Mouse (Mus musculus) R1 (cell line): ENCODE results near the gene Khnyn.

ENCODE experiments used
- DNase-seq: peaks from one replicate; pipeline ENCODE4 v3.0.0-alpha.2; 2018; ENCODE audit warnings: low read depth, low spot score

The Khnyn gene

GRCm38 (mm10) chr14:55918240-55919082, 33.7 kb downstream of the Khnyn start:
- DNase-seq: peak; percentile 85

DNA sequence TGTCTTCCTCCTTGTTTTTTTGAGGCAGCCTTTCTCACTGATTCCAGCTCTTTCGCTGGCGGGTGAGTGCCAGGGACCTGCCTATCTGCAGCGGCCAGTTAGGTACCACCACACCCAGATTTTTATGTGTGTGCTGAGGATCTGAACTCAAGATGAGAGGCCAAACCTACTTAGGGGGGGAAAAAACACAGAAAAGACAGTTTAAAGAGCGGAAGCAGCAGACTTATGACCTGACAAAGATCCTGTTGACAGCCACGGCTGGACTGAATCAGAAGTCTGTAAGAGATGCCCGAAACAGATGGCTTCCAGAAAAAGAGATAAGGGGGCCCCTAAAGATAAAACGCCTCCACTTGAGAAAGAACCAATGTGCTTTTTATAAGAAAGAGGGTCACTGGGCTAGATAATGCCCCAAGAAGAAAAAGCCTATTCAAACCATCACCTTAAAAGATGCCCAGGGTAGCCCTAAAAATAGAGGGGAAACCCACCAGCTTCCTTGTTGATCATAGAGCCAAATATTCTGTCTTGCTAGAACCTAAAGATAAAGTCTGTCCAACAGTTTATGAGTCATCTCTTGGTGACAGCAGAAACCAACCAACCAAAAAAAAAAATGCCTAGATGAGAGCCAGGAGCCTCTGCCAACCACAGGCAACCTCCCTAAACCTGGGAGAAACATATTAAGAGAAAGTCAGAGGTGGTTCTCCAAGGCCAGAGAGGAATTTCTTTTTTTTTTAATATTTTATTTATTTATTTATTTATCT, 37.9 kb downstream of the Khnyn start:
- no peak for DNase-seq

GRCm38 (mm10) chr14:55926847-55927246, 42.1 kb downstream of the Khnyn start:
- no peak for DNase-seq

DNA sequence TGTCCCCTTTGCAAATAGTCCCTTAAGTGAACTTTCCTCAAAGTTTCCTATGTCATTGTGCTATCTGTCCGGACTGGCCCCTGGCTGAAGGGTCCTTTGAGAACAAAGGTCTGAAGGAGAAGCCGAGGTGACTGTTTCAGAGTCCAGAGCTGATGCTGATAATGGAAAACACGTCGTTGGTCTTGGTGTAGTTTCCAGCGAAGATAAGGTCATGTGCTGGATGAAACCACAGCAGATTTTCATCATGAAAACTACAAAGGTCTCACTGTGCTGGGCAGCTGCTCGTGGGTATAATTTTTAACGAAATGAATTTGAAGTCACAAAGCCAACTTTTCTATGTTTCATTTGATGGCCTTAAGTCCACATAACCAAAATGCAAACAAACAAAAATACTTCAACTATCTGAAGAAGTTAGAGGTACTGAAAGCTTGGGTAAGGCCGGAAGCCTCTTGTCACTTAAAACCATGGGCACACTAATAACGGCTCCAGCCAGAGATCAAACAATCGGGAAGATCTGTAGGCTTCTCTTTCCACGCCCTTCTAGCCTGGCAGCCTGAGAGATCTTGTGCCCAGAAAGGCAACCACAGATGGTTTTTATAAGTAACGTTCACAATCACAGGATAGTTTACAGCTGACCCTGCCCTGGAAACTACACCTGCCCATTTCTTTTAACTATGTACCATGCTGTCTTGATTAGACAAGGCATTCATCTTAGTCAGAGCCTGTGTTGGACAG, 44.7 kb downstream of the Khnyn start:
- no peak for DNase-seq

- no peak for DNase-seq
Measured at GRCm38 (mm10) chr14:55933586-55933985, 48.8 kb downstream of the Khnyn start.

- no peak for DNase-seq
Measured at GRCm38 (mm10) chr14:55940070-55940800, 55.5 kb downstream of the Khnyn start.

DNA sequence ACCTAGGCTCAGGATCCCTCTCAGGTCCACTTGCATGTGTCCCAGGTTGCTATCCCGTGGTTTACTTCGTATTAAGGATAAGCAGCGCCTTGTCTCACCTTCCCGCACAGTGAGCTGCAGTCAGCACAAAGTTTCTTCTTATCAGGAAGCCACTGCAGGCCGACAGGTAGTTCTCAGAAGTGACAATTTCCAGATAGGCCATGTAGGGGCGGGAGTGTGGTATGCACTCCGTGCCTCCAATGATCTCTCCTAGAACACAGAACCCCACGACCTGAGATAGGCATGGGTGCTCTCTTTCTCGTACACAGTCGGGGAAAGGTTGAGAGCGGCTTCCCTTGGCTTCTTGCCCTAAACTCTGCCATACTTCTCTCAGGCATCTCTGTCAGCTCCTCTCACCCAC, 58.9 kb downstream of the Khnyn start:
- DNase-seq: no peak

GRCm38 (mm10) chr14:55944575-55944974, 59.8 kb downstream of the Khnyn start, which contains the start of gene Cma1:
Cma1 (minus strand) TSS chr14:55944675.
- no peak for DNase-seq

DNA sequence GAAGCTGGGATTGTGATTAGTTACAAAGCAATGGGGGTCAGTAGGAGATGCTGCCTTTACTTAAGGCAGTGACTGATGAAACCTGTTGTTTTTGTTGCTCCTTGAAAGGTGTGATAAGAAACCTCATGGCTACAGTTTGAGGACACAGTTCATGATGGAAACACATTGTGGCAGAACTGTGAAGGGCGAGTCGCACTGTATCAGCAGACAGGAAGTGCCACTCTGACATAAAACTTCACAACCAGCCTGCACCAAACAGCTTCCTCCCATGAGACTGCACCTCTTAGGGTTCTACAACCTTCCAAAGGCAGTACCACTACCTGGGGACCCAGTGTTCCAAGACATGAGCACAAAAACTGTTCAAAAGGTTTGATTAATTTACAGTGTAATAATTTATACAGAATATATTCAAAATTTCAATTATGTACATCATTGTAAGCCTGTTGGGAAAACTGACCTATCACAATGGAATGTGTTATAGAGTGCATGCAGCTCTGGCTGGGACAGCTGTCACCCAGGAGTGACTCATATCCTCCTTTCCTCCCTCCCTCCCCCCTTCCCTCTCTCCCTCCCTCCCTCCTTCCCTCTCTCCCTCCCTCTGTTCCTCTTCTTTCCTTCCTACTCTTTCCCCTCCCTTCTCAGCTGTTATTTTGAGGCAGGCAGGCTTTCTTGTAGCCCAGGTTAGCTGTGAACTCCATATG, 61.7 kb downstream of the Khnyn start:
- no peak for DNase-seq
